Mouse (Mus musculus) leukemia stem cell, adult 10-12 weeks (primary cell): ENCODE data around the gene Gpatch1. TPM values are rescaled to one million over a fixed set of nuclear protein-coding genes. Genes with fewer than 3 reads are reported as not detected.

ENCODE experiments used
- polyA plus RNA-seq: library from polyadenylated mRNA; stranded (reverse); fragments of >175 nt; gene quantifications from 2 replicates; pipeline ENCODE4 v1.2.3, GENCODE M21; 2012; ENCODE audit warnings: low replicate concordance

Gene Gpatch1
- 9.4 and 11.6 TPM in 2 replicates for polyA plus RNA-seq

DNA sequence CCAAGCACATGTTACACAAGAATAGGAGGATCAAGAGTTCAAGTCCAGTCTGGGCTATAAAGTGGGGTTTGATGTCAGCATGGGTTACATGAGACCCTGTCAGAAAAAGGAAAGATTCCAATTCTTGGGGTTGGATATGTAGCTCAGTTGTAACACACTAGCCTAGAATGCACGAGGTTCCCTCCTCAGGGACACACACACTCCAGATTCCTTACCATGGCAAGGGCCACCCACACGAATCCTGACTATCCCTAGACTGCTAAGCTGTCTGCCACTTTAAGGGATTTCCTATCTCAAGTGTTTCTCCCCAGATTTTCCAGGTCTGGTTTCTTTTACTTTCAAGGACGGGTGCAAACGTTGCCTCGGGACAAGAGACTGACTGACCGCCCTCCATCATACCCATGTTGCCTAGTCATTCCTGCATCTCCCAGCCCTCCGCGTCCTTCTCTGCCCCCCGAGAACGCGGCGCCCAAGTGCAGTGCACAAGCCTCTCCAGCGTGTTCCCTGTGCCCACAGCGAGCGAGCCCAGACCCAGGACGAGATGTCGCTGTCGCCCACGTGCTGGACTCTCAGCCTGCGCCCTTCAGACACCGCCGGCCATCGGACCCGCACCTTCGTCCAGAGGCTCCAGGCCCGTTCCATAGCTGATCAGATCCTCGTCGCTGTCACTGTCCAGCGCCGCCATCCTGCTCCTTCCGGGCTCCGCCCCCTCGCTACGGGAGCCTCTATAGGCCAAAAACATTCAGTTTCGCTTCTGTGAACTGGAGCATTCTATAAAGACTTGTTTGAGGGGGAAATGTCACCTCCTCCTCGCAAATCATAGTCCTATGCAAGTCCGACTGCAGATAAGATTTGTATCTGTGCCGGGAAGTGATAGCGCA lies at the start of gene Gpatch1:
TSS of gene Gpatch1 (minus strand) at position 712 of the 881 bp plus-strand sequence.

DNA sequence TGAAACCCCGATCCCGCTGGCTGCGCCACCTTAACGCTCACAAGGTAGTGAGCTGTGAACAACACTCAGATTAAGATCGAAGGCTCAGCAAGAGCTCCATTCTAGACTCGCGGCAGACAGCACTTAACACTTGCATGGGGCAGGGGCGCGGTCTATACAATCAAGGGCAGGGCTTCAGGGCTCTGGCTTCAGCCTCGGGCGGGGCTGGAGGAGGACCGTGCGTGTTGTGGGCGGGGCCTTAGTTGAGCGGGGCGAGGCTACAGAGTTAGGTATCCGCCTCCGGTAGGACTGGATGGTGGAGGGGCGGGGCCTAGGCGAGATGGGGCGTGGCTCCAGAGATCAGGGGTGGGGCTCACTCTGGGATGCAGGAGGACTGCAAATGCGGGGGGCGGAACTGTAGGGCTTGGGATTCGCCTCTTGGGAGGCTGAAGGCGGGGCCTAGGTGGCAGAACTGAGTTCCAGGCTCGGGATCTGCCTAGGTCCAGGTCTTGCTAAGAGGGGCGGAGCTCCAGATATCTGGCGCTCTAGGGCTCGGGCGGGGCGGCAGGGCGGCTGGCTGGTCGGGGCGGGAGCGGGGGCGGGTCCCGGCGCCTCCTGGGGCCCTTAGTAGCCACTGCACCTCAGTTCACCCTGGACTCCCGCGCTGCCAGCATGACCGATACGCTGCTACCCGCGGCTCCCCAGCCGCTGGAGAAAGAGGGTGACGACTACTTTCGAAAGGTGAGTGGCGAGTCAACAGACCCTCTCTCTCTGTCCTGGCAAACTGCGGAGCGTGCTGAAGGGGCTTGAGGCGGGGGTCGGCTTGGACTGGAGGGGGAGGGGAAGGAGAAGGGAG lies 15.7 kb upstream of the Gpatch1 start, which contains the start of gene Rhpn2:
TSS of gene Rhpn2 (plus strand) at position 479 of the 835 bp plus-strand sequence.

Other genes with a start within 250 kb of the Gpatch1 start
- 9.9 and 28.9 TPM in 2 replicates for gene Cebpa, start 199.1 kb downstream of the Gpatch1 start, polyA plus RNA-seq
- 0.45 TPM in 1 of 2 replicates, not detected in the other for gene Slc7a10, start 132.1 kb downstream of the Gpatch1 start, polyA plus RNA-seq
- gene Lrp3, start 102.9 kb downstream of the Gpatch1 start, polyA plus RNA-seq, result 0.08 and 0.24 TPM in 2 replicates
- gene Rhpn2, start 15.7 kb upstream of the Gpatch1 start, polyA plus RNA-seq, result 0.09 TPM in 1 of 2 replicates, not detected in the other
- 8.1 and 24.2 TPM in 2 replicates for gene Faap24, start 78.4 kb upstream of the Gpatch1 start, polyA plus RNA-seq
- gene Cep89, start 78.6 kb upstream of the Gpatch1 start, polyA plus RNA-seq, result 25.1 and 48.2 TPM in 2 replicates
- not detected in 2 replicates for gene Slc7a9, start 130.4 kb upstream of the Gpatch1 start, polyA plus RNA-seq
- gene Tdrd12, start 219.3 kb upstream of the Gpatch1 start, polyA plus RNA-seq, result not detected in 2 replicates
- gene Nudt19, start 237.9 kb upstream of the Gpatch1 start, polyA plus RNA-seq, result 33.1 and 53.8 TPM in 2 replicates